Mouse (Mus musculus) thymus, adult 18-20 months (tissue): ENCODE results near the gene Nr5a1.

ENCODE experiments used
- DNase-seq, 2 experiments: peaks; one replicate each; pipeline ENCODE4 v3.0.0; 2022; ENCODE audit warnings: mixed read lengths in 2 of 2

Nr5a1 gene

DNA sequence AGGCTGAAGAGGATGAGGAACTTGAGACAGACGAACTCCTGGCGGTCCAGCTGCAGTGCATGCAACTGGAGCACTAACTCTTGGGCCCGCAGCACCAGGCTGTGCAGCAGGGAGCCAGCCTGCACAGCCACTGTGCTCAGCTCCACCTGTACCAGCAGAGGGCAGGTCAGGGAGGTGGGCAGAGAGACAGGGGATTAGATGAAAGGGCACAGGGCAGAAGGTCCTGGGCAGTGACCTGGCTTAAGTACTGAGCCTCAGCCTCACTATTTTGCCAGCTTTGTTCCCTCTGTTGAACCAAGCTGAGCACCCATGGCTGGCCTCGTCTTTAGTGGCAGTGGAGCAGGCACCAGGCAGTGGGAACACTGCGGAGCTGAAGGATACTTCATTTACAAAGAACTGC lies 14.2 kb downstream of the Nr5a1 start:
- no peak for DNase-seq

- no peak for DNase-seq
Observed at GRCm38 (mm10) chr2:38698623-38699022, 15.7 kb downstream of the Nr5a1 start.

DNA sequence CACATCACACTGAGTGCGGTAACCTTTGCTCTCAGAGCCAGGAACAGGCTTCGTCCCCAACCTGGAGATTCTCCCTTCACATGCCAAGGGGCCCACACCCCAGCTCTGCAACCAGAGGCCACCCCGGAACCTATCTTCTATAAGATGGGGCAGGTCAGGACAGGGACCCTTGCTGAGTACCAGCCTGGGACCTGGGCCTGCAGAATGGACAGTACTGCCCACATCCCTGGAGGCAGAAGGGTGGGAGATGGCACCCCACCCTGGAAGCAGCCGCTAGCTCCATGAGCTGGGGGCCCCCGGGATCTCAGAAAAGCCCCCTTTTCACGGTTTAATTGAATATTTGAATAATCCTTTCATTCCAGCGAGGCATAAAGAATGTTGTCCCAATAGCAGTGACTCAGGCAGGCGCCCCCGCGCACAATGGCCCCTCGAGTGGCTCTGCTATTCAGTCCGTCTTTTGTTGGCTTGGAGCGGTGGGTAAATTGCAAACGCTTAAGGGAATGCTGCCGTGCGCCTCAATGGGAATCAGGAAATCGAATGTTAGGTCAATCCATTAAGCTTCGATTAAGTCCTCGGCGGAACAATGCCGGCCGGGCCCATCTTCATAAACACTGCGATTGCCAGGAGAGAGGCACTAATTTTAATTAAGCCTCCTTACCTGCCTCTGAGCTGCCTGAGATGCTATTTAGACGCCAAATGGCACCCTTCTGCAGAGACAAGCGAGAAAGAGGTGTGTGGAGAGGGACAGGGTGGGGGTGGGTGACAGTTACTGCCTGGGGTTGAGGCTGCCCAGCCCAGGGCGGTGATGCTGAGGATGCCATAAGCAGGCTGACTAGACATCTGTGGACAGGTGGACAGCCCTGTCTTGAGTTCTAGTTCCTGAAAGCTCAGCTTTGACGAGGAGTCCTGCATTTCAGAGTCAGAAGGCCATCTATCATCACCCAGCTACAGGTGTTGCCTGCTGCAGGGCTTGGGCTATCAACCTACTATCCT lies 16.9 kb downstream of the Nr5a1 start:
- DNase-seq, result no peak

DNA sequence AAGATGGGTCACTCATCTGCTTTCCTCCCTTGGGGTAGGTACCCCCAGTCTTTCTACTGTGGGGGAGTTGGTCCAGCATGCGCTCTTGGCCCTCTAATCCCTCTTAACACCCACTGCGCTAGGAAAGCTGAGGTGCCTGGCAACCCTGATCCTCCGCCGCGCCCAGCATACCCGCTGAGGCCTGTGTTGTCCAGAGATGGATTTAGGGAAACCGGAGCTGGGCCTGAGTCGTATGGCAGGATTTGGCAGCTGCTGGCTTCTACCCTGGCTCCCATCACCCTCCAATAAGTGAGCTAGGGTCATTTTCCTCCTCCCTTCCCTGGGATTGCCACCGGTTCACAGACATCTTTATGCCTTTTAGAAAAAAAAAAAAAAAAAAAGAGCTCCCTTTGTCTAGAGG lies 18.6 kb downstream of the Nr5a1 start:
- DNase-seq, result no peak

GRCm38 (mm10) chr2:38691542-38691941 lies 22.8 kb downstream of the Nr5a1 start:
- no peak for DNase-seq

- no peak for DNase-seq
Observed at GRCm38 (mm10) chr2:38689881-38690280, 24.5 kb downstream of the Nr5a1 start.

DNA sequence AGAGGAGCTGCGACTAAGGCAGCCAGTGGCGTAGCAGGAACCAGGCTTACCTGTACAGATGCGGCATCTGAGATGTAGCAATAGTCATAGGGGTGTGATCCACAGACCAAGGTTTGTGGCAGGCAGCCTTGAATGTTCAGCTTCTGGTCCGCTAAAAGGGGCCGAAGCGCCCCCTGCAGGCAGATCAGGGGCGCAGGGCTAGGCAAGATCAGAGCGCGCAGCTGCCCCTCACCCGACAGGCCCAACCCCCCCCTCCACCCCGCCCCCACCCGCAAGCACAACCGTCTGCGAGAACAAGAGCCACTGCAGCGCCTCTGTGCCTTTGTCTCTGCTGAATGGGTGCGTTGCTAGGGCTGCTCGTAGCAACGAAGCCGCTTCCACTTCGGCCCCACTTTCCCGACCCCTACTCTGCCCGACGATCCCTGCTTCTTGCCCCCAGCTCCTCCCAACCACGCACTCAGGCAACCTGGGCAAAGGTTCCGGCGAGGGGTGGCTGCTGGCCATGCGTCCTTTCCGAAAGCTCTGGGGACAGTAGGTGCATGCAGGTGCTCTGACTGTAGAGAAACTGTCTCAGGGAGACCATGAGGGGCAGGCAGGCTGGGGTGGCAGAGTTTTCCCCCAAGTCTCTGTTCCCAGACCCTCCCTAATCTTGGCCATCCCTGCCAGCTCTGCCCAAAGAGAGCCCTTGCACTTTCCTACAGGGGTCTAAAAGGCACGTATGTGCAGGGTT lies 25.4 kb downstream of the Nr5a1 start:
- DNase-seq, result no peak

GRCm38 (mm10) chr2:38685746-38686145 lies 28.6 kb downstream of the Nr5a1 start:
- DNase-seq, result no peak

- no peak for DNase-seq
Observed at GRCm38 (mm10) chr2:38683083-38683482, 31.3 kb downstream of the Nr5a1 start.

DNA sequence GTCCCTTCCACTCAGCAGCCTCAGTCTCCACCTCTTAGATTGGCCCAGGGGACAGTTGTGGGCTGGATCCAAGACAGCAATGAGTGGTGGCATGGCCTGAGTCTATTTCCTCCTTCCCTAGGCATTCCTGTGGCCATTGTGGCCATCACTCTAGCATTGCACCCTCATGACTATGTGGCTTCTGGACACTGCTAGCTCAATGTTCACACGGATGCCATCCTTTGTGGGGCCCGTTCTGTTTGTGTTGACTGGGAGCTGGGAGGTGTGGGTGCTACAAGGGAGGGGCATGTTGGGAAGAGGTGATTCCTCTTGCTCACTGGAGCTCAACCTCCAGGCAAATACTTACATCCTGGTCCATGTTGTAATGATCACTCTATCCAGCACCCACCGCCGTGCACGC lies 32.1 kb downstream of the Nr5a1 start:
- no peak for DNase-seq

GRCm38 (mm10) chr2:38678947-38679346 lies 35.4 kb downstream of the Nr5a1 start:
- DNase-seq, result no peak

- DNase-seq, result no peak
Observed at GRCm38 (mm10) chr2:38675366-38675969, 38.9 kb downstream of the Nr5a1 start.

DNA sequence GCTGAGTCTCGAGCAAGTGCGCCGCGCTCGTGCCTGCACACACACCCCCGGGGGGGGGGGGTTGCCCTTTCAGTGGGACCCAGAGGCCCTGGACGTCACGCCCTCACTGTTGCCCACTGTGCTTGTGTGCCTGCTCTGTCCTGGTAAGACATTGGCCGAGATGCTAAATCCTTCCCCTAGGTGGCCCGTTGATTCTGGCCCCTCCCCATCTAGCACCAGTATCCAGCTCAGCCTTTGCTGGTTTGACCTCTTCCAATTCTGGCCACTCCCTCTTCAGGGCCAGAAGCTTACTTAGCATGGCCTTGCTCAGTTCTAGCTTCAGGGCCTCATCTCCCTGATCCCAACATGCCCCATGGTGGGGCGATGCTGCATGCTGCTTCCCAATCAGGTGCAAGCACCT lies 41.8 kb downstream of the Nr5a1 start:
- no peak for DNase-seq

DNA sequence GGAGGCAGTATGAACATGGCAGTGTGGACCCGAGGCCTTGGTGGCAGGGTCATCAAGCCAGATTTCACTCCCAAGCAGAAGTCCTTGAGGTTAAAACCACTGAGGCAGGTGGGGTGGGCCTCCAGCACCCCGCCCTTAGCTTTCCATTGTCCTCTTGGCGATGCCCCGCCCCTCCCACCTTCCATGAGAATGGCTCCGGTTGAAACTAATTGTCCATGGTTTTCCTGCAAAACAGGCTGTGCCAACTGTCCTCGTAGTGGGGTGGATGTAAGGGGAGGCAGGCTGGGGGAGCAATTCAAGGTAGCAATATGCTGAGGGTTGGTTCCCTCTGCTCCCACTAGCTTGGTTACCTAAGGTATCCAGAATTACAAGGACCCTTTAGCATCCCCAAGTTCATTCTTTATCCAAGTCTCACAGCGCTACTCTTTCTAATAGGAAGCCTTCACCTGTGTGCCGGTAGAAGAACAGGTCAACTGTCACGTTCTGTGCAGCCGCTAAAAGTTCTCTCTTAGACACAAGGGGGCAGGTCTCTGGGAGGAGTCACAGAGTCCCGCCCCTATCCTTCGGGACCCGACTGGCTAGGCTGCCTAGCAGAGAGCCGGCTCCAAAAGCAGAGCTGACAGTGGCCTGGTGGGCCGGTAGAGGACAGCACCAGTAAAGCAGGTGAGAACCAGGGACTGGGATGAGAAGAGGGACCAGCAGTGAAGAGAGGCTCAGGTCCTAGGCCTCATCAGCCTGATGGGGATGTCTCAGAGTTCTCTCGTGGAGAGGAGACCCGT lies 45.4 kb downstream of the Nr5a1 start:
- DNase-seq, result no peak

GRCm38 (mm10) chr2:38661398-38661797 lies 52.9 kb downstream of the Nr5a1 start:
- no peak for DNase-seq

DNA sequence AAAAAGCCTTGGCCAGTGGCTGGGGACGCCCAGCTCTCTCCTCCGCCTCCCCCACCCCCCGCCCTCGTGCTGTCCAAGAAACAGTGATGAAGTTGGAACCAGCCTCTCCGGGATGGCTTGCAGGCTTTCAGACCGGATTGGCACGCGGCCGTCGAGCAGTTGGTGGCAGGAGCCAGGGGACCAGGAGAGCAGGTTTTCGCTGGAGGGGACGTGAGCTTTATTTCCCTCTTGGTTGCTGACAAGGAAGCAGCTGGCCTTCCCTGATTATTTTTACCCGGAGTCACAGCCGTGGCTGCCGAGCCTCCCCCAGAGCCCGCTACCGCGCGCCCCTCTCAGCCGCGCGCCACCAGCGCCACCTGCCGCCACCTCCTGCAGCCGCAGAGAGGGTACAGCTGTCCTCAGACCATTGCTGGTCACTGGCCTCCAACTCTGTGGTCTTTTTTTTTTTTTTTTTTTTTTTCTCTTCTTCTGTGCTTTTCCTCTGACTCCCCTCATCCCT lies 56.0 kb downstream of the Nr5a1 start:
- DNase-seq, result peak; percentile 23 to 24

GRCm38 (mm10) chr2:38653694-38654093 lies 60.6 kb downstream of the Nr5a1 start:
- no peak for DNase-seq

DNA sequence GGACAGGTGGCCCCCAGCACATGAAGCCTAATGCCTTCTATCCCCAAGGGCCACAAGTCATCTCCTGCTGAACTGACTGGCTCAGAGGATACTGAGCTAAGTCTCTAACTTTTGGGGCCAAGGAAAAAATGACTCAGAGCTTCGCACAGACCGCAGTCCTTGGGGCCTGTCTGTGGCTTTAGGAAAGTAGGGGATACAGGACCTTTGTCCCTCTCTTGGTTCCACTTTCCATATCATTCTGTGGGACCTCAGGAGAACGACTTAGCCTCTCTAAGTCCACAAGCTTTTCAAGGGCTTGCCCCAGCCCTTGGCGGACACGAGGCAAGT lies 61.1 kb downstream of the Nr5a1 start:
- DNase-seq, result no peak

- DNase-seq, result no peak
Observed at GRCm38 (mm10) chr2:38652565-38653292, 61.6 kb downstream of the Nr5a1 start.

DNA sequence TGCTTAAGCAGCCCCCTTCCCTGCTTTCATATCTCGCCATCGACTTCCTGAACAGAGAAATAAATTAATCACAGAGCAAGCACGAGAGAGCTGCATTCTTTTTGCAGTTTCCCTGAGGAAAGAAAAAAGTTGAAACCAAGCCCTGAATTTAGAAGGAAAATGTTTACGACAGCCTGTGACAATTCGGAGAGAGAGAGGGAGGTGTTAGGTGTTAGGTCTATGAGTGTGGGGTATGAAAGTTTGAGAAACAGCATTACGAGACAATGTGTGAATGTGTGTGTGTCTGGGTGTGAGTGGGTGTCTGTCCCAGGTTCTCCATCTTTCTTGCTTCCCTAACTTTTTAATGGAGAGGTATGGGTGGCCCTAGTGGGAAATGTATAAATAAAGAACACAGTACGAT lies 62.2 kb downstream of the Nr5a1 start:
- no peak for DNase-seq

DNA sequence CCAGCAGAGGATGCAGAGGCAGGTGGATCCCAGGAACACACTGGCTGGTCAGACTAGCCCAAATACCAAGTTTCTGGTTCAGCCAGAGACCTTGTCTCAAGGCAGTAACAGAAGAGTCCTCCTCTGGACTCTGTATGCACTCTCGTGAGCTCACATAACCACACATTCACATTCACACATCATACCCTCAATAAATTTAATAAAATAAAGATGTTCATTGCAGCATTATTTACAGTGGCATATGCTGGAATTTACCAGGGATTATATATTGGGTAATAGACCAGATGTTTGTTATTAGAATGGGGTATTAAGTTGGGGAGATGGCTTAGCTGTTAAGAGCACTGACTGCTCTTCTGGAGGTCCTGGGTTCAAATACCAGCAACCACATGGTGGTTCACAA lies 64.0 kb downstream of the Nr5a1 start:
- no peak for DNase-seq

DNA sequence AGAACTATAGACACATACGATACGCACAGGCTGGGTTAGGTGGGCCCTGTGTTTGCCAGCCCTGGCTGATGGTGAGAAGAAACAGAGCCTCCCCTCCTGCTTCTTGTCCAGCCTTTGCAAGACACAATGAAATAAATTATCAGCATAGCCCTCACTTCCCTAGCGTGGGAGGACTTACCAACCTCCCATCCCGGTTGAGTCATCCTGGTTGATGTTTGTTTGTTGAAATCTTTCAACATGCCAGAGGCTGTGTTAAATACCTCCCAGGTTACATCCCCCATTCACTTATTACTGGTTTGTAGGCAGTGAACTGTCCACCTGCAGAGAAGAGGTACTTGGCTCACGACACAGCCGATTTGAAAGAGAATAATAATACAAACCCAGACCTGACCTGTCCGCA lies 66.7 kb downstream of the Nr5a1 start:
- DNase-seq, result no peak
